Mouse (Mus musculus) cortical plate, adult 2 months (tissue): ENCODE data around the gene Uchl5.

Experiments
- CTCF ChIP-seq: fragments of 200-500 bp; IDR thresholded peaks from 2 replicates; pipeline ENCODE4 v1.5.1; 2011; ENCODE audit warnings: mild to moderate bottlenecking, control low read depth, low read length; ENCODE audit not compliant: insufficient read depth; ENCODE audit errors: extremely low read depth
- POLR2A ChIP-seq: fragments of 200-500 bp; IDR thresholded peaks from 2 replicates; pipeline ENCODE4 v1.6.1; 2011; ENCODE audit warnings: mild to moderate bottlenecking, low read length, control low read depth; ENCODE audit not compliant: insufficient read depth; ENCODE audit errors: extremely low read depth

GRCm38 (mm10) chr1:143773082-143773481, 4.0 kb upstream of the Uchl5 start:
- TF ChIP-seq CTCF (no peak), POLR2A (no peak)
